Mouse (Mus musculus): ENCODE data around the gene Cldn13. TPM values are rescaled to one million over a fixed set of nuclear protein-coding genes. Genes with fewer than 3 reads are reported as not detected.
"Not testable (repeated sequence)": the region's sequence is repeated elsewhere in the genome, so short reads cannot be mapped to it uniquely, and the experiment has no call there.

Cldn13 gene
- polyA plus RNA-seq (2014; fragmentation: Nextera tagmentation; extraction: Ambion mirVana), result 1.5 and 2.8 TPM in 2 replicates

DNA sequence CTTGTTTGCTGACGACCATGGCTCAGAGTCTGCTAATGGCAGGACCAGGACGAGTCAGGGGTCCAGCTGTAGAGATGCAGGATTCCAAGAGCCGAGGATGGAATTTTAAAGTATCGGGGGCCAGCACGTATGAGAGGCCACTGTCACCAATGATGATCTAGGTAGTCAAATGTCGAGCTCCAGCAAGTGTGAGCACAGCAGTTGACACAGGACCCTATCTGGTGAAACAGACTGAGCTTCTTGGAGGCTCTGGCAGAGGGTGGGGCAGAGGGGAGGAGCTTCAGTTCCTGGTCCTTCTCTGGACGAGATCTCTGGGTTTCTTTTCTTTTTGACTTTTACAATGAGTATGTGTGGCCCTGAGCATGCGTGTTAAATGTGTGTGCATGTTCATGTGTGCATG is at the start of gene Cldn13:
Gene Cldn13 (minus strand): TSS at position 216 of the 400 bp plus-strand sequence.
- H3K27ac ChIP-seq (replicated peaks; ENCODE audit: low read depth, low read length), result no peak within 1 kb of the TSS
- H3K9me3 ChIP-seq (ENCODE audit: control insufficient read depth, low read length), result no peaks in the 10 kb centered on the region
- ATAC-seq (ENCODE audit: insufficient number of reproducible peaks, low FRiP score, low TSS enrichment, low read depth) (no peak), DNase-seq (ENCODE audit: low spot score) (no peak)
- no peaks in the 10 kb centered on the region for H3K4me1 ChIP-seq (ENCODE audit: control insufficient read depth, insufficient read depth, low read length)
- H3K9ac ChIP-seq (ENCODE audit: low read length), result no peak within 1 kb of the TSS
- no peak within 1 kb of the TSS for H3K4me2 ChIP-seq (ENCODE audit: low read depth, severe bottlenecking)
- H3K27me3 ChIP-seq (ENCODE audit: control insufficient read depth, insufficient read depth, low read length), result no peaks in the 10 kb centered on the region
- H3K4me3 ChIP-seq (ENCODE audit: low read depth, low read length), result no peak within 1 kb of the TSS
- no peaks in the 10 kb centered on the region for H3K36me3 ChIP-seq (ENCODE audit: control insufficient read depth, insufficient read depth, low read length)
- 81% methylated on average over 8 of the region's 8 CpGs for WGBS

DNA sequence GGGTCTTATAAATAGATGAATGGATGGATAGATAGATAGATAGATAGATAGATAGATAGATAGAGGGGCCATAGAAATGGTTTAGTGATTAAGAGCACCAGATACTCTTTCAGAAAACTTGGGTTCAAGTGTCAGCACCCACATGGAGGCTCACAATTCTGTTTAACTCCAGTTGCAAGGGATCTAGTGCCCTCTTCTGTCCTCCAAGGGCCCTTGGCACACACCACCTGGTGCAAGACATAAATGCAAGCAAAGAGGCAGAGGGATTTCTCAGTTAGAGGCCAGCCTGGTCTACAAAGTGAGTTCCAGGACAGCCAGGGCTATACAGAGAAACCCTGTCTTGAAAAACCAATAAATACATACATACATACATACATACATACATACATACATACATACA is 49.3 kb upstream of the Cldn13 start:
- DNase-seq (ENCODE audit: low spot score); H3K27ac ChIP-seq (replicated peaks; ENCODE audit: low read depth, low read length); H3K9me3 ChIP-seq (ENCODE audit: control insufficient read depth, low read length); ATAC-seq (ENCODE audit: insufficient number of reproducible peaks, low FRiP score, low TSS enrichment, low read depth); H3K36me3 ChIP-seq (ENCODE audit: control insufficient read depth, insufficient read depth, low read length); H3K27me3 ChIP-seq (ENCODE audit: control insufficient read depth, insufficient read depth, low read length); H3K4me2 ChIP-seq (ENCODE audit: low read depth, severe bottlenecking); H3K4me1 ChIP-seq (ENCODE audit: control insufficient read depth, insufficient read depth, low read length); H3K9ac ChIP-seq (ENCODE audit: low read length); H3K4me3 ChIP-seq (ENCODE audit: low read depth, low read length): not testable (repeated sequence)

DNA sequence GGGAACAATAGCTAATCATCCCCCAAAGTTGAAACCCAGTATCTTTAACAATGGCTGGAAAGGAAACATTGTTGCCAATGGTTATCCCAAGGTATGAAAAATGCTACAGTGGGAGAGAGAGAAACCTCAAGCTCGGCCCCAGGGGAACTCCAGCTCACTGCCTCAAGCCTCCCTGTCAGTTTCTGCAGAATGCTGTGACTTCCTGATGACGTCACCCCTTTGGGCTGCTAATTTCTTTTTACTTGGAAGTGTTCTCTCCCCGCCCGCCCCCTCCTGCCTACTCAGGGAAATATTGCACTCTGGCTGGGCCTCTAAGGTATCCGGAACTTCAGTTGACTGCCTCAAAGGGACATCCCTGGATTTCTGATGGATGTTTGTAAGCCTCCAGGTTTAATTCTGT is 48.2 kb upstream of the Cldn13 start:
- Histone ChIP-seq H3K27me3 (ENCODE audit: control insufficient read depth, insufficient read depth, low read length) (no peaks in the 10 kb centered on the region), H3K36me3 (ENCODE audit: control insufficient read depth, insufficient read depth, low read length) (no peaks in the 10 kb centered on the region), H3K4me1 (ENCODE audit: control insufficient read depth, insufficient read depth, low read length) (peaks cover 8% of the 10 kb centered on the region), H3K27ac (replicated peaks; ENCODE audit: low read depth, low read length) (no peak overlapping the region), H3K9ac (ENCODE audit: low read length) (no peak overlapping the region), H3K4me3 (ENCODE audit: low read depth, low read length) (no peak overlapping the region), H3K4me2 (ENCODE audit: low read depth, severe bottlenecking) (no peak overlapping the region), H3K9me3 (ENCODE audit: control insufficient read depth, low read length) (no peaks in the 10 kb centered on the region)
- 35% methylated on average over 5 of the region's 5 CpGs for WGBS
- DNase-seq (ENCODE audit: low spot score) (no peak), ATAC-seq (ENCODE audit: insufficient number of reproducible peaks, low FRiP score, low TSS enrichment, low read depth) (no peak)

DNA sequence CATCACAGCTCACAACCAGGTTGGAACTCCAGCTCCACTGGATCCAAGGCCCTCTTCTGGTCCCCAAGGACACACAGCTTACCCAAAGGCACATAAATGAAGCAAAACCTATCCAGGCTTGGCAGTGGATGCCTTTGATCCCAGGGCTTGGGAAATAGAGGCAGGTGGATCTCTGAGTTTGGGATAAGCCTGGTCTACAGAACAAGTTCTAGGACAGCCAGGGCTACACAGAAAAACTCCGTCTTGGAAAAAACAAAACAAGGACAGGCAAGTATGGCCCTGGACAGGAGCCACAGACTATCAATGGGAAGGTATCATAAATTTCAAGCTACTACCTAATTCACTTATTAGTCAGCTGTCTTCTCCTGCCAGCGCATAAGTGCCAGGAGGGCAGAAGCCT is 46.2 kb upstream of the Cldn13 start:
- DNase-seq (ENCODE audit: low spot score) (no peak), ATAC-seq (ENCODE audit: insufficient number of reproducible peaks, low FRiP score, low TSS enrichment, low read depth) (no peak)
- Histone ChIP-seq H3K4me2 (ENCODE audit: low read depth, severe bottlenecking) (no peak overlapping the region), H3K27ac (replicated peaks; ENCODE audit: low read depth, low read length) (no peak overlapping the region), H3K4me3 (ENCODE audit: low read depth, low read length) (no peak overlapping the region), H3K27me3 (ENCODE audit: control insufficient read depth, insufficient read depth, low read length) (no peaks in the 10 kb centered on the region), H3K9ac (ENCODE audit: low read length) (no peak overlapping the region), H3K9me3 (ENCODE audit: control insufficient read depth, low read length) (no peaks in the 10 kb centered on the region), H3K36me3 (ENCODE audit: control insufficient read depth, insufficient read depth, low read length) (no peaks in the 10 kb centered on the region), H3K4me1 (ENCODE audit: control insufficient read depth, insufficient read depth, low read length) (peaks cover 3% of the 10 kb centered on the region; the same call in 1 of the 2 replicates)
- 91% methylated on average over 2 of the region's 2 CpGs for WGBS

DNA sequence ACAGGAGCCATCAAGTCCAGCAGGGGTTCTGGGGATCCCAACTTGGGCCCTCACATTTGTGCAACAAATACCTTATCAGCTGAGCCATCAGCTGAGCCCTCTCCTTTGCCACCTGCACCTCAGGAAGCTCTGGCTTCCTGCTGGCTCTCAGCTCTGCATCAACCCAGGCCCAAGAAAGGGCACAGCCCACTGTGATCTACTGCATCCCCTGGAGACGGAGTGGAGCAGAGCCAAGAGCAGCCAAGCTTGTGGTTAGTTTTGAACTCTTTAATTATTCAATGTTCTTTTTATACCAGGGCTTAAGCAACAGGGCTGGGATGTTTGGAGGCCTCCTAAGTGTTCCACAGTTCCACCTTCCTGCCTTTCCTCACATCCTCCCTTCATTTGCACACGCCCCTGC is 45.1 kb upstream of the Cldn13 start:
- Histone ChIP-seq H3K27ac (replicated peaks; ENCODE audit: low read depth, low read length) (no peak overlapping the region), H3K36me3 (ENCODE audit: control insufficient read depth, insufficient read depth, low read length) (no peaks in the 10 kb centered on the region), H3K4me3 (ENCODE audit: low read depth, low read length) (no peak overlapping the region), H3K4me2 (ENCODE audit: low read depth, severe bottlenecking) (no peak overlapping the region), H3K27me3 (ENCODE audit: control insufficient read depth, insufficient read depth, low read length) (no peaks in the 10 kb centered on the region), H3K9me3 (ENCODE audit: control insufficient read depth, low read length) (no peaks in the 10 kb centered on the region), H3K4me1 (ENCODE audit: control insufficient read depth, insufficient read depth, low read length) (no peaks in the 10 kb centered on the region), H3K9ac (ENCODE audit: low read length) (no peak overlapping the region)
- 69% methylated on average over 2 of the region's 2 CpGs for WGBS
- DNase-seq (ENCODE audit: low spot score), result no peak
- ATAC-seq (ENCODE audit: insufficient number of reproducible peaks, low FRiP score, low TSS enrichment, low read depth), result no peak

DNA sequence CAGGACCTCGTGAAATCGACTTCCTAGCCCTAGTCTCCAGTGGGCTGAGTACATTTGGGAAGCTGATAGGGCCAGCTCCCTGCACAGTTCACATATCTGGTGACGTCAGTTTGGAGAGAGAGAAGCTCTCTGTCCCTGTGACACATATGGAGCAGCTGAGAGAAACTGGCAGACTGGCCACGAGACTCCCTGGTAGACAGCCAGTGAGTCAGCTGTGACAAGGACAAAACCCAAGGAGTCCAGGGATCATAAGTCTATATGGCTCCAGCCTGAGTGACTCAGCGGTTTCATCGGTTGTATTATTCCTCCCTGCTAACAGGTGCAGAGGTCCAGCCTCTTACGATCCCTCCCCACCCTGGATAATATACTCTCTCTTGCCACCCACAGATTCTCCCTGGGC is 43.8 kb upstream of the Cldn13 start:
- DNase-seq (ENCODE audit: low spot score) (no peak), ATAC-seq (ENCODE audit: insufficient number of reproducible peaks, low FRiP score, low TSS enrichment, low read depth) (no peak)
- Histone ChIP-seq H3K9ac (ENCODE audit: low read length) (no peak overlapping the region), H3K4me2 (ENCODE audit: low read depth, severe bottlenecking) (no peak overlapping the region), H3K27ac (replicated peaks; ENCODE audit: low read depth, low read length) (no peak overlapping the region), H3K4me3 (ENCODE audit: low read depth, low read length) (no peak overlapping the region), H3K9me3 (ENCODE audit: control insufficient read depth, low read length) (no peaks in the 10 kb centered on the region), H3K4me1 (ENCODE audit: control insufficient read depth, insufficient read depth, low read length) (no peaks in the 10 kb centered on the region), H3K36me3 (ENCODE audit: control insufficient read depth, insufficient read depth, low read length) (no peaks in the 10 kb centered on the region), H3K27me3 (ENCODE audit: control insufficient read depth, insufficient read depth, low read length) (no peaks in the 10 kb centered on the region)
- 77% methylated on average over 7 of the region's 7 CpGs for whole genome bisulfite sequencing

DNA sequence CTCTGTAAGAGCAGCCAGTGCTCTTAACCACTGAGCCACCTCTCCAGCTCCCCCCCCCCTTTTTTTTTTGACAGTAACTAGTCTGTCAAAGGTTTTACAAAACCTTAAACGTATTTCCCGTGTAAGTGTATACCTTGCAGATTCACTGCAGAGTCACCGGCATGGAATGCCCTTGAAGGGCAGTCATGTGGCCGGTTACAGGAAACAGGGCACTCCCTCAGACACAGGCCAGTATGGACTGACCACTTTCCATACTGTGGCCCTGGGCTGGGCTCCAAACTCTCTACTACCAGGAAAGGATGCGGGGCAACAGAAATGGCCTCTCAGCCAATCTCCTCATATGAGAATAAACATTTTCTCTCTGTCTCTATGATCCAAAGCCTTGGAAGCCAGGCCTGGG is 40.2 kb upstream of the Cldn13 start:
- H3K4me2 ChIP-seq (ENCODE audit: low read depth, severe bottlenecking), result no peak overlapping the region
- no peak overlapping the region for H3K9ac ChIP-seq (ENCODE audit: low read length)
- no peak overlapping the region for H3K4me3 ChIP-seq (ENCODE audit: low read depth, low read length)
- H3K36me3 ChIP-seq (ENCODE audit: control insufficient read depth, insufficient read depth, low read length), result no peaks in the 10 kb centered on the region
- H3K27ac ChIP-seq (replicated peaks; ENCODE audit: low read depth, low read length), result no peak overlapping the region
- peaks cover 11% of the 10 kb centered on the region for H3K4me1 ChIP-seq (ENCODE audit: control insufficient read depth, insufficient read depth, low read length)
- DNase-seq (ENCODE audit: low spot score), result no peak
- no peaks in the 10 kb centered on the region for H3K9me3 ChIP-seq (ENCODE audit: control insufficient read depth, low read length)
- no peaks in the 10 kb centered on the region for H3K27me3 ChIP-seq (ENCODE audit: control insufficient read depth, insufficient read depth, low read length)
- WGBS, result 81% methylated on average over 5 of the region's 5 CpGs
- no peak for ATAC-seq (ENCODE audit: insufficient number of reproducible peaks, low FRiP score, low TSS enrichment, low read depth)

DNA sequence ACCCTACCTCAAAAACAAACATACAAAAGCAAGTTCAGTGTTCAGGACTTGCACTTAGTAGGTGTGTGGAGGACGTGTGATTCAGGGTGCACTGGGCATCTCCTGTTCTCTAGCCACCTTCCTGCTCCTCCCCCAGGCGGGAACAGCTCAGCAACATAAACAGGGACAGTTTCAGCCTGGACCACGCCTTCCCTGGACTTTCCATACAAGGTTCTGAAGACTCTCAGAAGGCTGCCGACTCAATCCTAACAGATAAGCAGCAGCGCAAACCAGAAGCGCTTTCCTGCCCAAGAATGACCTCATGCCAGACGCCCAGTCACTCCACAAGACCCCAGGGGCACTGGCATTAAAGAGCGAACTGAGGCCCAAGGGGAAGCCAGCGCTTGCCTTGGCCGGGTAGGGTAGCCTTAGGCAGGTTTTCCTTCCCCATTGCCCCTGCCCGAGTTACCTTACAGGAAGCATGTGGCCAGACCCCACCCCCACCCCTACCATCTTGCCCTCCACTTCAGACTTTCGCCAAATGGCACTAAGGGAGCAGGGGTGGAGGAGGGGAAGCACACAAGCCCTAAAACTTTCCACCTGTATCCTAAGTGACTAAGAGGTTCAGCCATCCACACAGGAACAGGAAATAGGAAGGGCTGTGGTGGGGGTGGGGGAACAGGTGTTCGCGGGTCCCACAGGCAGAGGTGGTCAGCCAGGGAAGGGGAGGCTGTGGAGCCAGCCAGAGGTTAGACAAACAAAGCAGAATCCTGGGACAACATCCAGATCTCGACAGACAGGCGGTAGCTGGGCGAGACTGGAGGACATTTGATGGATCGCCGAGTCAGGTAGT is 35.9 kb upstream of the Cldn13 start:
- ATAC-seq (ENCODE audit: insufficient number of reproducible peaks, low FRiP score, low TSS enrichment, low read depth), result no peak
- H3K4me2 ChIP-seq (ENCODE audit: low read depth, severe bottlenecking), result peak overlapping the region; percentile 4; the same call in 1 of the 2 replicates
- H3K9me3 ChIP-seq (ENCODE audit: control insufficient read depth, low read length), result no peaks in the 10 kb centered on the region
- peaks cover 16% of the 10 kb centered on the region for H3K27me3 ChIP-seq (ENCODE audit: control insufficient read depth, insufficient read depth, low read length)
- H3K27ac ChIP-seq (replicated peaks; ENCODE audit: low read depth, low read length), result no peak overlapping the region
- peak; percentile 44 for DNase-seq (ENCODE audit: low spot score)
- 20% methylated on average over 19 of the region's 19 CpGs for WGBS
- peaks cover 11% of the 10 kb centered on the region for H3K4me1 ChIP-seq (ENCODE audit: control insufficient read depth, insufficient read depth, low read length)
- no peak overlapping the region for H3K4me3 ChIP-seq (ENCODE audit: low read depth, low read length)
- peak overlapping the region; percentile 4; the same call in 1 of the 2 replicates for H3K9ac ChIP-seq (ENCODE audit: low read length)
- H3K36me3 ChIP-seq (ENCODE audit: control insufficient read depth, insufficient read depth, low read length), result no peaks in the 10 kb centered on the region

DNA sequence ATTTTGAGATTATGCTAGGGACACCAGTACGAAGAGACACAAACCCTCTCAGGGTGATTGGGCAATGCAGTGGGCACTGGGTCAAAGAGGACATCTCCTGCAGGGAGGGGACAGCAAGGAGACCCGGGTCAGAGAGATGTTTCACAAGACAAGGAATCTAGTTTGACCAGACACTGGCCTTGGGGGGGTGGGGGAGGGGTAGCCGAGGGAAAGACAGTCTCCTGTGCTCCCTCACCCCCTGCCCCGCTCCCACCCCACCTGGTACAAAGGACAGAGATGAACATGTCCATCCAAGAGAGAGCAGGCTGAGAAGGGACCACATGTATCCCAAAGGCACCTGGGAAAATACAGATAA is 32.7 kb upstream of the Cldn13 start:
- Histone ChIP-seq H3K4me2 (ENCODE audit: low read depth, severe bottlenecking) (no peak overlapping the region), H3K4me1 (ENCODE audit: control insufficient read depth, insufficient read depth, low read length) (peaks cover 11% of the 10 kb centered on the region), H3K27ac (replicated peaks; ENCODE audit: low read depth, low read length) (no peak overlapping the region), H3K27me3 (ENCODE audit: control insufficient read depth, insufficient read depth, low read length) (peaks cover 32% of the 10 kb centered on the region), H3K9ac (ENCODE audit: low read length) (no peak overlapping the region), H3K9me3 (ENCODE audit: control insufficient read depth, low read length) (no peaks in the 10 kb centered on the region), H3K4me3 (ENCODE audit: low read depth, low read length) (no peak overlapping the region), H3K36me3 (ENCODE audit: control insufficient read depth, insufficient read depth, low read length) (no peaks in the 10 kb centered on the region)
- DNase-seq (ENCODE audit: low spot score), result no peak
- no peak for ATAC-seq (ENCODE audit: insufficient number of reproducible peaks, low FRiP score, low TSS enrichment, low read depth)
- WGBS, result 67% methylated on average over 4 of the region's 4 CpGs

Measured in limb, embryonic 11.5 days (tissue).